Mouse (Mus musculus): ENCODE measurements at regions not wholly inside any gene's neighbourhood (a gene's known extent, or its start where the extent isn't known, plus 50 kb on each side); places are given as distances from the start of the nearest gene placed in this dataset.
A peak's percentile ranks its signal among the peaks of the same experiment; 100 is the strongest.

DNA sequence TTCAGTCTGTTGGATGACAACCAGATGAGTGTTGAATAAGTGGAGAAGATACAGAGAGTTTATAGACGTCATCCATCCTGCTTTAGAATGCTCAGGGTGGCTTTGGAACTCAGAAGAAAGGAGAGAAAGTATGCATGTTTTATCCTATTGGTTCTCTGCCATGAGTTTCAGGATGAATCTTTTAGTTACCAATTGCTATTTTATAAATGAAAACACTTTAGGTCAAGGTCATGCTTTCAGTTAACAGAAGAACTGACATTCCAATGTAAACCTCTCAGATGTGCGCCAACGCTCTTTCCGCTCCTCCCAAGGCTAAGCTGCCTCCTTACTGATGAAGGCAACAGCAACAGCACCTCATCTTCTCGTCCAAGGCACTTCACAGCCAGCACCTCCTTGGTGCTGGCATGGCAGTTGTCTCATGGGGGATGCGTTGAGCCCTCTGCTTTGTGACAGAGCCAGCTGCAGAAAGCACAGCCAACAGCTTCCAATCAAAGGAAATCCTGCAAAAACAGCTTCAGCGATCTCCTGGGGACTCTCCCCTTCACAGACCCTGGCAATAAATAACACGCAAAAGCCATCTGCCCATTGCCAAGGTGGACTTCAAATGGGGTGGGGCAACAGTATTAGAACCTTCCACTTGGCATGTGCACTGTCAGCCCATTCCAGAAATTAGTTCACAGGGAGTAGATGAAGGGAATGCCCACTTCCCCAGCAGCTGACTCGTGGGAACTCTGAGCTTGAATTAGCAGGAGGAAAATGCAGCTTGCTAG is 580.9 kb upstream of the Klf4 start:
- H3K4me2 ChIP-seq (ENCODE audit: low read depth, low read length): peak overlapping the region; percentile 22; the same call in 1 of the 2 replicates
- 0 out of 2 replicates have a peak, but pooled peaks cover 4% of the 10 kb centered on the region for H3K4me1 ChIP-seq (ENCODE audit: insufficient read depth, low read length)
- H3K4me3 ChIP-seq (ENCODE audit: low read length): no peak overlapping the region
- peak overlapping the region; percentile 73 for H3K27ac ChIP-seq
- DNase-seq (ENCODE audit: low spot score): peak; percentile 64
- ATAC-seq: peak; percentile 80
- WGBS: 41% methylated on average over 9 of the region's 9 CpGs
- H3K27me3 ChIP-seq (ENCODE audit: insufficient read depth, low read length): no peaks in the 10 kb centered on the region
- no peak overlapping the region for H3K9ac ChIP-seq (replicated peaks; ENCODE audit: low read length)
- H3K36me3 ChIP-seq (ENCODE audit: insufficient read depth, low read length): no peaks in the 10 kb centered on the region
- no peak for TF ChIP-seq CTCF (IDR thresholded peaks at IDR 0.05; ENCODE audit: low read depth)
- H3K9me3 ChIP-seq (ENCODE audit: low read length): no peaks in the 10 kb centered on the region

DNA sequence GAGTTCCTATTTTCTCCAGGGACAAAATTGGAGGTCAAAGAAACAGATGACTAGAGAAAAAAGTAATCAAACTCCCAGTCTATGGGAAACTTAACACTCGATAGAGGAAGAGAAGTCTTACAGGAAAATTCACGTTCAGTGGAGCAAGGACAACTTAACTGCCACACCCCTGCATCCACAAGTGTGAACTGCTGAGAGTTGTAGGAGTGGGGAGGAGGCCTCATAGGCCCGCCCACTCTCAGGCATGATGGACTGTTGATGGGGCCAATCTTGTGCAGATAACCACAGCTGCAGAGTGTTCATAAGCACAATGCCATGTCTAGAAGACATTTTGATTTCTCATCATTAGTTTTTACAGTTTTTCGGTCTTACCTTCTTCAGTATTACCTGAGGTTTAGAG is 574.7 kb upstream of the Klf4 start:
- ATAC-seq: no peak
- no peak for TF ChIP-seq CTCF (IDR thresholded peaks at IDR 0.05; ENCODE audit: low read depth)
- Histone ChIP-seq H3K27ac (no peak overlapping the region), H3K4me1 (ENCODE audit: insufficient read depth, low read length) (no peaks in the 10 kb centered on the region), H3K4me2 (ENCODE audit: low read depth, low read length) (no peak overlapping the region), H3K4me3 (ENCODE audit: low read length) (no peak overlapping the region), H3K9me3 (ENCODE audit: low read length) (no peaks in the 10 kb centered on the region), H3K36me3 (ENCODE audit: insufficient read depth, low read length) (no peaks in the 10 kb centered on the region), H3K27me3 (ENCODE audit: insufficient read depth, low read length) (no peaks in the 10 kb centered on the region), H3K9ac (replicated peaks; ENCODE audit: low read length) (no peak overlapping the region)
- DNase-seq (ENCODE audit: low spot score): no peak
- WGBS: 80% methylated on average over 4 of the region's 4 CpGs

DNA sequence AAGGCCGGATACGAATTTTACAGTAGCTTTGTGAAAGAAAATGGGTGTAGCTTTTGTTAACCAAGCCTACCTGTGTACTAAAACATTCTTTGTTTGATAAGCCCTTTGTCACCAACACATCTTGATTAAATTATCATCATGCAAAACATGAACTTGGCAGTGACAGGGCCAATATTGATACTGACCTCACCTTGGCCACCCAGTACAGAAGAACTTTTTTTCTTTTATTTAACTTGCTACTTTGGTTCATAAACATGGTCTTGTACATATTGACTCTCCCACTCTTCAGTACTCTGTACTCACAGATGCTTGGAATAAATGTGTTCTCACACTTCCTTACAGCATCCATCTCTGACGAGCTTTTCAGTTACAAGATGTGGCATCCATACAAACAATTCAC is 570.0 kb upstream of the Klf4 start:
- H3K27me3 ChIP-seq (ENCODE audit: insufficient read depth, low read length): no peaks in the 10 kb centered on the region
- no peak for ATAC-seq

DNA sequence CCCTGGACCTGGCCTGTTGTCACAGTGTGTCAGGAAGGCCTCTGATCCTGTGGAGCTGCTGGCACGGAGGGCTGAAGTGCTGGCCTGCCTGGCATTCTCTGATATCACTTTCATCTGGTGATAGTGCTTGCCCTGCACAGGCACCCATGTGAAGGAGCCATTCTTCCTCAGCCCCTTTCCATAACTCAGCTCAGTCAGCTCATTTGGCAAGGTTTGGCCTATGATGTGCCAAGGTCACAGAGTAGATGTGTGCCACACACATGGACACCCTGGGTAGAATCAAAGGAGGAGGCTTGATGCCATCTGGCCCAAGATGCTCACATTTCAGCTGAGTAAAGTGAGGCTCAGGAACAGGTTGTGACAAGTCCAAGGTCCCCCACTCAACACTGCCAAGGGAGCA is 558.5 kb upstream of the Klf4 start:
- Histone ChIP-seq H3K4me3 (ENCODE audit: low read length) (no peak overlapping the region), H3K9me3 (ENCODE audit: low read length) (no peaks in the 10 kb centered on the region), H3K4me1 (ENCODE audit: insufficient read depth, low read length) (peaks cover 8% of the 10 kb centered on the region; the same call in 1 of the 2 replicates), H3K27ac (no peak overlapping the region), H3K4me2 (ENCODE audit: low read depth, low read length) (no peak overlapping the region), H3K27me3 (ENCODE audit: insufficient read depth, low read length) (no peaks in the 10 kb centered on the region), H3K9ac (replicated peaks; ENCODE audit: low read length) (no peak overlapping the region), H3K36me3 (ENCODE audit: insufficient read depth, low read length) (no peaks in the 10 kb centered on the region)
- 50% methylated on average over 1 of the region's 1 CpGs for WGBS
- peak; percentile 71 for DNase-seq (ENCODE audit: low spot score)
- TF ChIP-seq CTCF (IDR thresholded peaks at IDR 0.05; ENCODE audit: low read depth): no peak
- ATAC-seq: peak; percentile 68

More for the DNA sequence above, 570.0 kb upstream of the Klf4 start:
- no peaks in the 10 kb centered on the region for H3K36me3 ChIP-seq (ENCODE audit: insufficient read depth, low read length)
- no peaks in the 10 kb centered on the region for H3K4me1 ChIP-seq (ENCODE audit: insufficient read depth, low read length)
- H3K4me2 ChIP-seq (ENCODE audit: low read depth, low read length): no peak overlapping the region
- no peak overlapping the region for H3K4me3 ChIP-seq (ENCODE audit: low read length)
- no peak overlapping the region for H3K27ac ChIP-seq
- no peak overlapping the region for H3K9ac ChIP-seq (replicated peaks; ENCODE audit: low read length)
- no peak for DNase-seq (ENCODE audit: low spot score)
- WGBS: 89% methylated on average over 3 of the region's 3 CpGs
- no peak for TF ChIP-seq CTCF (IDR thresholded peaks at IDR 0.05; ENCODE audit: low read depth)
- no peaks in the 10 kb centered on the region for H3K9me3 ChIP-seq (ENCODE audit: low read length)

DNA sequence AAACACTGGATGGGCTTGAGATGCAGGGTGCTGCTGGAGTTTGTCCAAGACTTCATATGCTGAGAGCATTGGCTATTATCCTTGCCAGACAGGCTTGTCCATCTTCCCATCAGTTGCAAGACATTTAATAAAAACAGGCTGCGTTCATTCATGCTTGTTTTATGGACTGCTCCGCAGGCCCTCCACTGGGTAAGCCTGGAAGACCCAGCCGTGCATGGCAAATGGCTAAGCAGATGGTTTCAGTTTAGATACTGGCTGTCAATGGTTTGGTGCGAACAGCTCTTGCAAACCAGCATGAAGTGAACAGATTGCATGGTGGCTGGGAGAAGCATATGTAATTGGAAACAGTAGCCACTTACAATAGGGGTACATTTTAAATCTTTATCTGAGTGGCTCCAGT is 556.4 kb upstream of the Klf4 start:
- DNase-seq (ENCODE audit: low spot score) (peak; percentile 87), ATAC-seq (peak; percentile 93)
- H3K36me3 ChIP-seq (ENCODE audit: insufficient read depth, low read length): no peaks in the 10 kb centered on the region
- no peaks in the 10 kb centered on the region for H3K9me3 ChIP-seq (ENCODE audit: low read length)
- H3K4me3 ChIP-seq (ENCODE audit: low read length): no peak overlapping the region
- WGBS: 34% methylated on average over 4 of the region's 4 CpGs
- no peak for TF ChIP-seq CTCF (IDR thresholded peaks at IDR 0.05; ENCODE audit: low read depth)
- no peaks in the 10 kb centered on the region for H3K27me3 ChIP-seq (ENCODE audit: insufficient read depth, low read length)
- no peak overlapping the region for H3K9ac ChIP-seq (replicated peaks; ENCODE audit: low read length)
- H3K4me1 ChIP-seq (ENCODE audit: insufficient read depth, low read length): peaks cover 8% of the 10 kb centered on the region; the same call in 1 of the 2 replicates
- no peak overlapping the region for H3K4me2 ChIP-seq (ENCODE audit: low read depth, low read length)
- H3K27ac ChIP-seq: no peak overlapping the region

DNA sequence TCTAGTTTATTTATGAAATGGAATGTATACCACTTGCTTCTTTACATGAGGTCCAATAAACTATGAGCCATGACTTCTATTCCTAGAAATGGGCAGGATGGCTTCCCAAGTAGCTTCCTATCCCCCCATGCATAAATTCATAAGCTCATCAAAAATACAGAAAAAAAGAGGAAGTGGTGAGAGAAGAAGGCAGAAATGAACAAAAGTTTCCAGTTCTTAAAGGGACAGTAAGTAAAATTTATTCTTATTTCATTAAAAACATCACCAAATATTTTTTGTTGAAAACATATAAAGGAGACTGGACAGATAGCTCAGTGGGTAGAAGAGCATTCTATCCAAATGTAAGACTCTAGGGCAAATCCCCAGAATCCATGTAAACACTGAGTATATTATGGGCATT is 554.0 kb upstream of the Klf4 start:
- no peaks in the 10 kb centered on the region for H3K9me3 ChIP-seq (ENCODE audit: low read length)
- H3K4me2 ChIP-seq (ENCODE audit: low read depth, low read length): no peak overlapping the region
- no peaks in the 10 kb centered on the region for H3K36me3 ChIP-seq (ENCODE audit: insufficient read depth, low read length)
- ATAC-seq (no peak), DNase-seq (ENCODE audit: low spot score) (no peak)
- peaks cover 8% of the 10 kb centered on the region; the same call in 1 of the 2 replicates for H3K4me1 ChIP-seq (ENCODE audit: insufficient read depth, low read length)
- TF ChIP-seq CTCF (IDR thresholded peaks at IDR 0.05; ENCODE audit: low read depth): no peak
- H3K27me3 ChIP-seq (ENCODE audit: insufficient read depth, low read length): no peaks in the 10 kb centered on the region
- H3K27ac ChIP-seq: no peak overlapping the region
- no peak overlapping the region for H3K9ac ChIP-seq (replicated peaks; ENCODE audit: low read length)
- H3K4me3 ChIP-seq (ENCODE audit: low read length): no peak overlapping the region

DNA sequence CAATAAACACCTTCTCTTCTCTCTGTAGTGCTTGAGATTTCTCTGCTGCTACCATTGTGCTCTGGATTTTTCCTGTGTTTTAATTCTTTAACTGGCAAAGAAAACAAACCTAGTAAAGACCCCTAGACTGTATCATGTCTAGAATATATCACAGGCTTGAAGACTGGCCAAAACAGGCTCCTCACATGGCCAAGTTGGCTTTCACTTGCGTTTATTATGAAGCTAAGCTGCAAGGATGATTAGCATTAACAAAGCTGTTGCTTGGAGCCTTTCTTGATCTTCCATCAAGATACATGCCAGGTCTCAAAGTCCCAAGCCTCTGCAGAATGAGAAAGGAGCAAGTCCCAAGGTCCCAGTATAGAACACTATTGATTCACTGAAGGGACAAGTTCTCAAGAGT is 551.9 kb upstream of the Klf4 start:
- no peaks in the 10 kb centered on the region for H3K27me3 ChIP-seq (ENCODE audit: insufficient read depth, low read length)
- H3K27ac ChIP-seq: no peak overlapping the region
- H3K9me3 ChIP-seq (ENCODE audit: low read length): no peaks in the 10 kb centered on the region
- no peaks in the 10 kb centered on the region for H3K36me3 ChIP-seq (ENCODE audit: insufficient read depth, low read length)
- H3K4me1 ChIP-seq (ENCODE audit: insufficient read depth, low read length): no peaks in the 10 kb centered on the region
- peak; percentile 35 for DNase-seq (ENCODE audit: low spot score)
- 47% methylated on average over 1 of the region's 1 CpGs for WGBS
- H3K4me2 ChIP-seq (ENCODE audit: low read depth, low read length): no peak overlapping the region
- TF ChIP-seq CTCF (IDR thresholded peaks at IDR 0.05; ENCODE audit: low read depth): no peak
- ATAC-seq: no peak
- H3K9ac ChIP-seq (replicated peaks; ENCODE audit: low read length): no peak overlapping the region
- H3K4me3 ChIP-seq (ENCODE audit: low read length): no peak overlapping the region

Data from hindbrain, postnatal 0 days (tissue).